Mouse (Mus musculus): Measurements from ENCODE around the gene Smarcd3.

Gene Smarcd3

DNA sequence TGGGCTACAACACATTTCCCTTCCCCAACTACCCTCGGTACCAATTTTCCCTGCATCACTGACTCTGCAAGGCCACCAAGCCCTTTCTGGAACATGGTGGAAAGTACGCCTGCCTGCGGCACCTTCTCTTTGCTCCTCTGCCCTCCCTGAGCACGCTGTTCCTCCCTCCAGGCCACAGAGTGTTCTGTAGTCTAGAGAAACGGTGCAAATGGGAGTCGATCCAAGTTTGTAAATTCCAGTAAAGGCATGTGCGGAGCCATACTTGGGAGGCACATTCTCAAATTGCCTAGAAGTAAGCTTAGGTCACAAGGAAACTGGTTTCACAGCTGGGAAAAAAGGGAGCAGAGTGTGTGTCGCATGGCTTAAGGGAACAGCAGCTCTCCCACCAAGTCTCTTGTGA lies 4.1 kb downstream of the Smarcd3 start:
- DNase-seq: peak; percentile 62

DNA sequence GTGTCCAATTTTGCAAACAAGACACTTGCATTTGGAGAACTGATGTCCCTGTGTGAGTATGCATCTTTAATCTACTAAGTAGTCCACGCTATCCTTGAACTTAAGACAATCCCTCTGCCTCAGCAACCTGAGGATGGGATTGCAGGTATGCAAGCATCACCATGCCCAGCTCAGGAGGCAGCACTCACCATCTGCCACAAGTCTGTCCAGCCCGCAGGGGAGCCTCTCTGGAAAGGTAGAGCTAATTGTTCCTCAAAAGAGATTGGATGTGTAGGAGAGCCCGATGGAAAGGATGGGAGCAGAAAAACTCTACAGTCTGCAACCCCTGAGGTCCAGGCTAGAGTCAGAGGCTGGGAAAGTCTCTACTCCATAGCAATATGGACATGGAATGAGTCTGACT lies 5.3 kb downstream of the Smarcd3 start:
- no peak for DNase-seq

DNA sequence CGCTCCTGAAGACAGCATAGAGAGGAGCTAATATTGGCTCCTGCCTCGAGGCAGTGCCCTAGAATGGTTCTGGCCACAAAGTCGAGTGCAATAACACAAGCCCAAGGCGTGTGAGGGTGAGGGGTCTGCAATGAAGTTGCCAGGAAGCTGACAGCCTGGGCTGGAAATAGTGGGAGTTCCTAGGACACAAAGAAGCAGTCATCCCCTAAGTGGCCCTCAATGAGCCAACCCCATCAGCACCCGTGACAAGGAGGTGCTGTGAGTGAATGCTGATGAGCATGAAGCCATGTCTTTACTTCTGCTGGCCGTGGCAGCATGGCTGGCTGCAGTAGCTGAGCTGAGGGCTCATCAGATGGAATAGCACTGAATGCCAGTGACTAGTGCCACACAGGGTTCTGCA lies 9.1 kb downstream of the Smarcd3 start:
- DNase-seq: no peak

DNA sequence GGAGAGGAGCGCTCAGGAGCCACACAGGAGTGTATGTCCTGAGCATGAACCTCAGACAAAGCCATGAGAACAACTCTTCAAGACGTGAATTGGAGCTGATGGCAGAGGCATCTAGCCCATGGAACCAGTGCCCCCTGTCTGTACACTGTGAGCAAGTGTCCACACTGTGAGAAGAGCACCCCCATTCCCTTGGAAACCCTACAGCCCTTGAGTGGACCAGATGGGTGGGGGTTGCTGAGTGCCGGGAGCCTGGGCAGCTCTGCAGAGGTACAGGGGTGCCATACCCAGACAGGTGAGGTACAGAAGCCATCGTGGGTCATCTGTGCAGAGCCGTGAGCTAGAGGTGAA lies 11.9 kb downstream of the Smarcd3 start:
- no peak for DNase-seq

GRCm38 (mm10) chr5:24611366-24612301 lies 12.6 kb downstream of the Smarcd3 start:
- DNase-seq: peak; percentile 81

DNA sequence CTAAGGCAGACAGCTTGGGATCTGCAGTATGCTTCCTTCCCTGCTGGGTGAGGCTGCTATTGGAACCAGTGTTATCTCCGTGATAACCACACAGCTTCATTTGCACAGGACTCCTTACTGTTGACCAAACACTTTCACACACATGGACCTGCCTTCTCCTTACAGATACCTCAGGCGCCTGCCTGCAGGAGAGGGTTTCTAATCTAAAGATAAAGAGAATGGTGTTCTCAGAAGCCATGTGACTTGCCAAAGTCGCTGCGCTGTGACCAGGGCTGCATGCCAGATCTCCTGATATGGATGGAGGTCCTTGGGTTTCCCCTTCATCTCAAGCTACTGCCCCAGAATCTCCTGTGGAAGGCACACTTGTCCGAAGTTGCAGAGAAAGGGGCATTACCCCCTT lies 14.8 kb downstream of the Smarcd3 start:
- no peak for DNase-seq

- no peak for DNase-seq
Observed at GRCm38 (mm10) chr5:24605980-24606665, 18.1 kb downstream of the Smarcd3 start.

- no peak for DNase-seq
Observed at GRCm38 (mm10) chr5:24605321-24605979, 18.8 kb downstream of the Smarcd3 start.

DNA sequence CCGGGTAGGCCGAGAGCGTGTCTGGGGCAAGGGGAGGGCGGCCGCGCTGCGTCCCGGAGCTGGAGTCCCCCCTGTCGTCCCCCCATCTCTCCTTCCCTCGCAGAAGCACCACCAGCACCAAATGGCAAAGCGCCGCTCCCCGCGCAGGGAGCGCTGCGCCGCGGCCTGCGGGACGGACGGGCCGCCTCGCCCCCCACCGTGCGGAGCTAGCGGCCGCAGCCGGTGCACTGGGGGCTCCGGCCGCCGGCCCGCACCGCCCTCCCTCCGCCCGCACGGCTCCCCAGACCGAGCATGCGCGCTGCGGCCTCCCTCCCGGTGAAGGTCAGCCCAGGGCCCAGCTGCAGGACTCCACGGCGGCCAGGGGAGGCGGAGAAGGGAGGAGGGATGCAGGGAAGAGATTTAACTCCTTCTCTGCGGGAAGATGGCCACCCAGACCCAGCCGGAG lies 19.5 kb downstream of the Smarcd3 start:
- DNase-seq: peak; percentile 91

GRCm38 (mm10) chr5:24604080-24604655 lies 20.0 kb downstream of the Smarcd3 start:
- no peak for DNase-seq

- no peak for DNase-seq
Observed at GRCm38 (mm10) chr5:24603431-24604010, 20.7 kb downstream of the Smarcd3 start.

DNA sequence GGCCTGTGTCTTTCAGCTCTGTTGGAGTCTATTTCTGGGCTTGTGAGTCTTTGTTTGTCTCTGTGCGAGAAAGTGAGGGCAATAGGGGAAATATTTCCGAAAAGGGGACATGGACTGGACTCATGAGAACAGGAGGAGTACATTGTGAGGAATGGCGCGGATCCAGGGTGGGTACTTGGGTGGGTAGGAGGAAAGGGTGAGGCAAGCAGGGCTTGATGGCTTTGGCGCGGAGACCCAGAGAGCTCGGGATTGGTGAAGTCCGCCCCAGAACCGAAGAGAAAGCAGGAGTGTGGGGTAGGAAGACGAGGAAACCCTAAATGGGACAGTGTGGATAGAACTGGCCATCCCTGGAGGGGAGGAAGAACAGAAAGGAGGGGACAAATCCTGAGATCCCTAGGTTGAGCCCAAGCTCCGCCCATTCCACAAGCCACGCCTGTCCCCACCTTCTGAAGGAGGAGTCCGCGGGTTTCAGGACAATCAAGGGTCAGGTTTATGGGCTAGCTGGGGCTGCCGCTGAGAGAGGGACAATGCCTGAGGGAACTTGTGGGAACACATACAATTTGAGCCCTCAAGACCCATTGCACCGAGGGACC lies 21.4 kb downstream of the Smarcd3 start:
- peak; percentile 95 for DNase-seq

- peak; percentile 72 for DNase-seq
Observed at GRCm38 (mm10) chr5:24601911-24602750, 22.1 kb downstream of the Smarcd3 start.

- DNase-seq: no peak
Observed at GRCm38 (mm10) chr5:24601071-24601835, 23.0 kb downstream of the Smarcd3 start.

DNA sequence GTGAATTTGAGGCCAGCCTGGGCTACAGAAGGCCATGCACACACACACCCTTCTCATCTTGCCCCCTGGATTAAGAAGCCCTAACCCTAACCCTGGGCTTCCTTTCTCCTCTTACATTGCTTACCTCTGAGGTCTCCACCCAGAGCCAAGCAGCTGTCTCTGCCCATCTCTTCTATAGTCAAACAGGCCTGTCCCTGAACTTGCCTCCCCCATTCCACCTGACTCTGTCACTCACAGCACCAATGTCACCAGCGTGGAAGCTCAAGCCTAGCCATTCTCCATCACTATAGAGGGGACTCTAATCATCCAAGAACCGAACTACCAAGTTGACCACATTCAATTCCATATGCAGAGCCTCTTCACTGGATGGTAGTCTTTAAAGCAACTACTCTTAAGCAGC lies 24.0 kb downstream of the Smarcd3 start:
- DNase-seq: no peak

DNA sequence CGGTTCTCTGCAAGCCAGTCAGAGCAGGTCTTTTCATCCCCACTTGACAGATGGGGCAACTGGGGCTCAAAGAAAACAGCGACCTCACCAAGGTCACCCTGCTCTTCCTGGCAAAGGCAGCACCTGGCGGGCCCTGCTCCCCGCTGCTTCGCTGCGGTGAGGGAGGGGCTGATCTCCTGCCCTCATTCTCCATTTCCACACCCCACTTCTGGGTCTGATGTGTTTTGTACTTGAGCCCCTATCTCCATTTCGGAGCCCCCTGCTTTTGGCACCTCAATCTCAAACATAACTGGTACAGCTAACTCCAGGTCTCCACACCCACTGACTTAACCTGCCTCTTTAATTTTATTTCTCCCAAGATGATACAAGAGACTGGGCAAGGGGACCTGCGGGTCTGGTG lies 25.1 kb downstream of the Smarcd3 start:
- no peak for DNase-seq

GRCm38 (mm10) chr5:24598570-24599006 lies 25.6 kb downstream of the Smarcd3 start:
- DNase-seq: peak; percentile 47

DNA sequence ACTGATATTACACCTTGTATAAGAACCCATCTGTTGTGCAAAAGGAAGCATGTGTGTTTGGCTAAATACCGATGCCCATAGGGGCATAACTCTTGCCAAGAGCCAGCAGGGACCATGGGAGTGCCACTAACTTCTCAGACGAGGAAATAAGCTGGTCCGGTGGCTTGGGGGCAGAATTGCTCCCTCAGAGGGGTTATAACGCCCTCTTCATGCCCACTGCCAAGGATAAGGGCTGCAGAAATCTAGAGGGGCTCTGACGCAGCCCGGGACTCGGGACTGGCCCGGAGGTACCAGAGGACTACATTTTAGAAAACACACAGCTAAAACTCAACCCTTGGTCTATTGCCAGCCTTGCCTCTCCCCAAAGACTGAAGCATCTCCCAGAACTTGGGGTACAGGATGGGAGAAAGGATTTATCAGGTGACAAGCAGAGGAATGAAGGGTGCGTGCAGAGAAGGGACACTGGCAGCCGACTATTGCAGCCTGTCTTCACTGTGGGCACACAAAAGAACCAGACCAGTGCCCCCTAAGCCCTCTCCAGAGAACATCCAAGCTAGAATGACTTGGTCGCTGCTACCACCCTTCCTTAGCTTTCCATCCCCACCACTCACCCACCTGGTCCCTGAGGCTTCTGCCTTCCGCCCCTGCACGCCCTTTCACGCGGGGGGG lies 26.2 kb downstream of the Smarcd3 start:
- DNase-seq: no peak

DNA sequence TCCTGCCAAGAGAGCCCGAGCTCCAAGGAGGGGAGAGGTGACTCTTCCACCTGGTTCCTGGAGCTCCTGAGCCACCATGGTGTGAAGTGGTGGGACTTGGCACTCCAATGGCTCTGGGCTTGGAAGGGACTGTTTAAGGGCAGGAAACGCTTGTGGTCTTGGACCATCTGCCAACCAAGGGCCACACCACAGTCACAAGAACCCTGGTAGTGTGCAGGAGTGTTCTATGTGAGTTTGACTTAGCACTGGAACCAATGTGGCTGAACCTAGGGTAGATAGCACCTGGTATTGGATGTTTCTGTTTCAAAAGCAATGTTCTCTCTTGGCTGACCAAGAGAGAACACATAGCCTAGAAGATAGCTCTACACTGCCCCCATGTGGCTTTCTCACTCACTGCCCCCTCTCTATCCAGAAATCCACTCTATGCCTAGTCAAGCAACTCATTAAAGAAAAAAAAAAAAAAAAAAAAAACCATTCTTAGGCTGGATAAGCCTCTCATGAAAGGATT lies 26.9 kb downstream of the Smarcd3 start:
- DNase-seq: peak; percentile 91

All from kidney, adult 9 months (tissue).